Mouse (Mus musculus): ENCODE measurements around the gene Nisch. TPM values are rescaled to one million over a fixed set of nuclear protein-coding genes. Genes with fewer than 3 reads are reported as not detected.

The Nisch gene
- 100 to 1,000 TPM; 249 to 309 TPM for total RNA-seq (2021)
- 412 and 462 TPM in 2 replicates for polyA plus RNA-seq (2012; rRNA removed)
- long read RNA-seq, full-length matches to known transcripts = 82 of 174 reads
- long read RNA-seq, partial matches to known transcripts = 47 of 174 reads
- long read RNA-seq, other reads (novel, unspliced or antisense) = 45 of 174 reads

DNA sequence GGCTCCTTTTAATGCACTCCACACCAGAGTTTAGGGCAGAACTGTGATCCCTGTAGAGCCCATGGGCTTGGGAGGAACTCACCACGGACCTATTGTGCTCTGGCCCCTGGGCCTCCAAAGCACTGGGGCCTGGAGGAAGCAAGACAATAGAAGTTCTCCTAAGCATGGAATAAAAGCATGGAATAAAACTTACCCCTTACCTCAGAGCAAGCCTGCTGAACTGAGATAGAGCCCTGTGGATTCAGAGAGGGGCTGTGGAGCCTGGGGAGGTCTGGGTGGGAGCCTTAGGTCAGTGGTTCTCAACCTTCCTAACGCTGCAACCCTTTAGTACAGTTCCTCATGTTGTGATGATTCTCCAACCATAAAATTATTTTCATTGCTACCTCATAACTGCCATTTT lies at the start of gene Nisch:
Gene Nisch, minus strand, starts transcription at position 101 of the 400 bp plus-strand sequence.
- no peak for DNase-seq

DNA sequence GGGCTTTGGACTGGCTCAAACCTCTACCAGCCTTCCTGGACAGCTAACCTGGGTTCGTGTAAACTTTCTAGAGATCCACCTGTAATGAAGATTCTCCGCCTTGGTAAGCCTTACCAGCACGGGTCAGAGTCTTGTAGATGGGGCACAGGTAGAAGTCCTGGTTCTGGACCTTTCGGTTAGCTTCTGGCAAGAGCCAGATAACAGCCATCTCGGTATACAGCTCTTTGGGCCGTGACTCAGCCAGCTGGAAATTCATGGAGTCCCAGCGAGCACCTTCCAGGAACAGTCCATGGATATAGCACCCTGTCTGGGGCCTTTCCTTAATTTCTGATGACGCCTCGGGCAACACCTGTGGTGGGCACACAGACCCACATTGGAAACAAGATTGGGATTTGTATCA lies 44.2 kb upstream of the Nisch start:
- no peak for DNase-seq

- no peak for DNase-seq
These were observed 43.6 kb upstream of the Nisch start for GRCm38 (mm10) chr14:31260374-31260773.

GRCm38 (mm10) chr14:31258476-31259050 lies 41.8 kb upstream of the Nisch start:
- no peak for DNase-seq

GRCm38 (mm10) chr14:31252091-31252490 lies 35.3 kb upstream of the Nisch start:
- DNase-seq = no peak

- no peak for DNase-seq
These were observed 34.9 kb upstream of the Nisch start for GRCm38 (mm10) chr14:31251626-31252025.

DNA sequence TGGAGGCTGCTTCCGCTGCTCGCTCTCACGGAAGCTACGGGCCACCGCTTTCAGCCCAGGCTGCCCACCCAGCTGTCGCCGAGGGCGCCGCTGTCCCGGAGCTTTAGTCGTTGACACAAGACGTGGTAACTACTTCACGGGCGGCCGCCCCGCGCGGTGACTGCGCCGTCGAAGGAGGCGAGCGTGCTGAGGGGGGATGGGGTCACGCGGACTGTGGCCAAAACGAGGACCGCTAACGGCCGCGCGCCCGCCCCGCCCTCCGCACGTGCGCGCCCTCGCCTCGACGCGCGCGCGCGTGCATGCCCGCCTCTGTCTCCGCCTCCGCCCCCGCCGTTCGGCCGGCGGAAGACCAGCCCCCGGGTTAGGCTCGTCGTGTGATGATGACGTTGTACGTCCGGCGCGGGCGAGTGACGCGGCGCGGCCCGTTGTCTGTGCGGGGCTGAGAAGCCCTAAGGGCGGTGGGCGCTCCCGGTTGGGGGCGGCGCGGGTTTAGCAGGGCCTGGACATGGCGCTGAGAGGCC lies 34.4 kb upstream of the Nisch start, which contains the start of the genes Phf7 and Bap1:
Gene Phf7, minus strand, starts transcription at position 234 of the 521 bp plus-strand sequence.
Gene Bap1, plus strand, starts transcription at position 367 of the 521 bp plus-strand sequence.
- DNase-seq = peak; percentile 96

GRCm38 (mm10) chr14:31250222-31251083 lies 33.7 kb upstream of the Nisch start:
- DNase-seq = no peak

GRCm38 (mm10) chr14:31248396-31248795 lies 31.6 kb upstream of the Nisch start:
- no peak for DNase-seq

- DNase-seq = no peak
These were observed 29.2 kb upstream of the Nisch start for GRCm38 (mm10) chr14:31245946-31246345.

DNA sequence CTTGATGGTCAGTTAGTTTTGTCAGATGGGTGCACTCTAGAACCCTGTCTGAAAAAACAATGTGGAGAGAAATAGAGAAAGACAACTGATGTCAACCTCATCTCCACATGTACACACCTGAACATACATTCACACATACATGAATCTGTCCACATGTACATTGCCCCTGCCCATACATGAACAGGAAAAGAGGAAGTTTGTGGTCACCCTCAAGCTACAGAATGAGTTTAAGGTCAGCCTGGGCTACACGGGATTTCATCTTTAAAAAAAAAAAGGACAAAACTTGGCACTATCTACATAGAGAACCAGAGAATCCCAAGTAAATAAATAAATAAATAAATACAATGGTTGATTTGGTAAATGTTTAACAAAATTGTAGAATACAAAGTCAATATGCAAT lies 28.0 kb upstream of the Nisch start:
- no peak for DNase-seq

DNA sequence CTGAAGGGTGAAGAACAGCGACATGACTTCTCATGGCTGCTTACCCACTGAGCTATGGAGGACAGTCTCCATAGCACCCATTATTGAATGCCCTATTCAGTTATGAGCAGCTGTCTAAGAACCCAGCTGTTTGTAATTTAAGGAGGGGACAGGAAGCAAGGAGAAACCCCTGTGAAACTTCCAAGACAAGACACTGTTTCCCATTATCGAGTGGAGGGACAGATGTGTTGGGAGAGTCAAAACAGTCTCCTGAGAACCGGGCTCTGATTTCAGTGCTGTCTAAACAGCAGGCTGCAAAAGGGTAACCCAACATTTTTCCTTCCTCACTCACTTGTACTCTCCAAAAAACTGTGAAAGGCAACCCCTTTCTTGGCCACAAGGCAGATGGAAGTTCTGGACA lies 23.8 kb upstream of the Nisch start:
- DNase-seq = no peak

- peak; percentile 75 for DNase-seq
These were observed 20.5 kb upstream of the Nisch start for GRCm38 (mm10) chr14:31237101-31237882.

DNA sequence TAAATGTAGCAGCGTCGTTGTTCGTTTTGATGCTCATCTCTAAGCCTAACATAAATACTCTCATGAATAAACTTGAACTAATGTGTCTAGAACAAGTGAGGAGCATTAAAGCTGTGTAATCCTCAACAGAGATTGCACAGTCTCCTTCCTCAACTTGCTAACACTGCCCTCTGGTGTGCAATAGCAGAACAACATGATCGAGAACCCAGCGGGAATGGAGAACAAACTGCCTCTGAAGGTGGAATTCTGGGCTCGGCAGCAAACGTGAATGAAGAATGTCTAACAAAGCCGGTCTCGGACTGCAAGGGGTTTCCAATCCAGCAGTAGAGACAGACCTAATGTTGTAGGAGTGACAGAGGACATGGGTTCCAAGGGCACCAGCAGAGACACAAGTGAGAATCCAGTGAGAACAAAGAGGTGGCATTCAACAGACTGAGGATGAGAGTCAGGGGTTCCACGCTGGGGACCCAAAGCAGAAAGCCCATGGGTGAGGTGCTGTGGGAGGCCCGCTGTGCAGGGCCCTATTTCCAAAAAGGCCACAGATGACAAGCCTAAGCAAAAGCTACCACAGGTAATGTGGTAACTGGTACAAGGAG lies 17.3 kb upstream of the Nisch start:
- DNase-seq = peak; percentile 77

DNA sequence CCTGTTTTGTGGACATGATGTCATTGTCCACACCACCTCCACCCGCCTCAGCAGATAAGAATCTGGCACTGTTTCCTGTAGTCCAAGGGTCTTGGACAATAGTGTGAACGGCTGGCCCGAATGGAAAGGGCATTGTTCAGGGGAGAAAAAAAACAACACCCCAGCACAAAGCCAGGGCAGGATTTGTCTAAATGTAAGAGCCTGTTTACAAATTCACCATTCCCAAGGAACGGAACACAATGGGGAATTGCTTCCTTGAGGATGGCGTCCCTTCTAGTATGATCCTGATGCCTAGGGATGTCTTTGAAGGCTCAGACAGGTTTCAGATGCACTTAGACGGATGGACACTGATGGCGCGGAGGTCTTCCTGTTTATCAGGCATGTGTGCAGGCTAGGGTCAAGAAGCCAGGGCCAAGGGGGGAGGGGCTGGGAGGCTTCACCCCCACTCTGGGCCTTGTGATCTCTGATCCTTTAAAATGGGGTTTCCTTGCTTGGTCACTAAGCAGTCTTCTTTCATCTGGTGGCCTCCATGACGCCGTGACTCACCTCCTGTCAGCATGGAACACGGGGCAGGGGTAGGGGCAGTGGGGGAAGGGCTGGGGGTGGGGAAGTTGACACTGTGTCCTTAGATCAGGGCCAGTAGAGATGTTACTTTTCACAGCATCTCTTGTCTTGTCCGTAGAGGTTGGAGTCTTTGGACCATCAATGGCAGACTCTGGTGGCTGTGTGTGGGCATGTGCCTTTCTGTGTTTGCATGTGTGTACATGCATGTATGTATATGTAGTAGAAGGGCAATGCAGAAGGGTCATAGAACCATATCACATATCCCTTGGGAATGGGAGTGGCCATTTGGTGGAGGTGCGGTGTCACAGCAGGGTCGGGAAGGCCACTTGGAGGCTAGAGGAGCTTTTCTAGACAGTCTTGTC lies 16.6 kb upstream of the Nisch start:
- peak; percentile 42 for DNase-seq

- no peak for DNase-seq
These were observed 15.8 kb upstream of the Nisch start for GRCm38 (mm10) chr14:31232404-31233069.

DNA sequence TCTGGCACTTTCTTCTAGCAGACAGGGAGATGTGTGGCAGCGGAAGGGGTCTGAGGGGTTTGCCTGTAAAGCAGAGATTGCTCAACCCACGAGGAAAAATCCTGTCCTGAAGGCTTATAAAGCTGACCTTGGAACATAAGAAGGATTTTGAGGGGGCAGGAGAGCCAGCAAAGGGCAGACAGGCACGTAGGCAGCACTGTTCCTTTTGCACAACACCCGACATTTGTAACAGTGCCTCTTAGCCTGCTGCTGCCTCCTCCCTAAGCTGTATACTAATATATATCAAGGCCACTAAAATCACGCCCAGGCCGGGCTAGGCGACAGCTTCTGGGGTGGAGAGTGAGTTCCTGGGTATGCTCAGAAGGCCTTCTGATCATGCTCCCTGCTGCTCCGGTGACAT lies 13.7 kb upstream of the Nisch start:
- no peak for DNase-seq

GRCm38 (mm10) chr14:31228234-31228633 lies 11.5 kb upstream of the Nisch start:
- no peak for DNase-seq

GRCm38 (mm10) chr14:31226978-31227377 lies 10.2 kb upstream of the Nisch start:
- no peak for DNase-seq

- DNase-seq = peak; percentile 65
These were observed 920 bp upstream of the Nisch start, which contains the start of gene Sema3g for GRCm38 (mm10) chr14:31217666-31218065. Gene Sema3g (plus strand): TSS chr14:31217860.

All from adrenal gland, adult 2 months (tissue).